Mouse (Mus musculus) hindbrain, postnatal 0 days (tissue): ENCODE data around the gene Adad1. TPM values are rescaled to one million over a fixed set of nuclear protein-coding genes. Genes with fewer than 3 reads are reported as not detected.

Source experiments
- ATAC-seq: fragments of 200-750 bp; cut with Nextera tagmentation; 2 replicates; pipeline ENCODE4 v1.8.0; 2017; ENCODE audit warnings: mild to moderate bottlenecking, moderate TSS enrichment, moderate library complexity
- DNase-seq: peaks from one replicate; pipeline ENCODE4 v3.0.0-alpha.2; 2015; ENCODE audit warnings: low spot score
- H3K27ac ChIP-seq: fragments of 300-500 bp; sonication (generic); 2 replicates; pipeline ENCODE4 v1.5.1; 2014; ENCODE audit warnings: mild to moderate bottlenecking
- H3K27me3 ChIP-seq: fragments of 300-500 bp; sonication (generic); 2 replicates; pipeline ENCODE4 v1.6.1; 2014; ENCODE audit warnings: low read length, mixed read lengths; ENCODE audit not compliant: insufficient read depth
- H3K36me3 ChIP-seq: fragments of 300-500 bp; sonication (generic); 2 replicates; pipeline ENCODE4 v1.6.1; 2014; ENCODE audit warnings: low read length, mixed read lengths; ENCODE audit not compliant: insufficient read depth
- H3K4me1 ChIP-seq: fragments of 300-500 bp; sonication (generic); 2 replicates; pipeline ENCODE4 v1.6.1; 2014; ENCODE audit warnings: antibody characterized with exemption, low read length, mixed read lengths; ENCODE audit not compliant: insufficient read depth
- H3K4me2 ChIP-seq: fragments of 300-500 bp; sonication (generic); 2 replicates; pipeline ENCODE4 v1.6.1; 2014; ENCODE audit warnings: low read depth, mild to moderate bottlenecking, low read length, moderate library complexity, mixed read lengths
- H3K4me3 ChIP-seq: fragments of 300-500 bp; sonication (generic); 2 replicates; pipeline ENCODE4 v1.5.1; 2014; ENCODE audit warnings: low read length
- H3K9ac ChIP-seq: fragments of 300-500 bp; sonication (generic); replicated peaks from 2 replicates; pipeline ENCODE4 v1.6.1; 2014; ENCODE audit warnings: mild to moderate bottlenecking, low read length, moderate library complexity, mixed read lengths
- H3K9me3 ChIP-seq: fragments of 300-500 bp; sonication (generic); 2 replicates; pipeline ENCODE4 v1.6.1; 2016; ENCODE audit warnings: low read length, mixed read lengths
- CTCF ChIP-seq: IDR thresholded peaks from 2 replicates; pipeline ENCODE4 v1.5.1; 2016; ENCODE audit warnings: antibody characterized with exemption, control low read depth, low read depth
- WGBS: fragments of 180-500 bp; shearing (Covaris S2); extraction: QIAGEN DNeasy Blood & Tissue Kit; methylation state at CpG from one replicate; pipeline ENCODE4 v1.1.7; 2014; 5-methylcytosine and 5-hydroxymethylcytosine counted together
- polyA plus RNA-seq: library from polyadenylated mRNA; unstranded; fragments of >200 nt; fragmentation: Nextera tagmentation; extraction: Ambion mirVana; gene quantifications from 2 replicates; pipeline ENCODE4 v1.2.1, GENCODE M21; 2015
- total RNA-seq: library from RNA; depleted of rRNA; stranded (reverse); fragments of >200 nt; gene quantifications from 2 replicates; pipeline ENCODE4 v1.2.3, GENCODE M21; 2014; rRNA removed

Adad1 gene
- total and polyA plus RNA-seq, 2 experiments from 2014 or later: 0.08 to 0.47 TPM

- no peaks in the 10 kb centered on the region for H3K27me3 ChIP-seq
- no peaks in the 10 kb centered on the region for H3K36me3 ChIP-seq
- DNase-seq (no peak), ATAC-seq (no peak)
- no peak overlapping the region for H3K9ac ChIP-seq
- no peaks in the 10 kb centered on the region for H3K4me1 ChIP-seq
- no peak overlapping the region for H3K27ac ChIP-seq
- H3K4me2 ChIP-seq: no peak overlapping the region
- no peaks in the 10 kb centered on the region for H3K9me3 ChIP-seq
- H3K4me3 ChIP-seq: no peak overlapping the region
- 72% methylated on average over 8 of the region's 8 CpGs for WGBS
- TF ChIP-seq CTCF: no peak
Measured at GRCm38 (mm10) chr3:37157082-37157481, 93.8 kb downstream of the Adad1 start.

- Histone ChIP-seq H3K27ac (no peak overlapping the region), H3K9me3 (no peaks in the 10 kb centered on the region), H3K4me3 (no peak overlapping the region), H3K9ac (no peak overlapping the region), H3K36me3 (no peaks in the 10 kb centered on the region), H3K4me1 (no peaks in the 10 kb centered on the region), H3K4me2 (no peak overlapping the region), H3K27me3 (no peaks in the 10 kb centered on the region)
- DNase-seq (no peak), ATAC-seq (no peak)
- 82% methylated on average over 3 of the region's 3 CpGs for WGBS
- TF ChIP-seq CTCF: no peak
Measured at GRCm38 (mm10) chr3:37158246-37158645, 94.9 kb downstream of the Adad1 start.

GRCm38 (mm10) chr3:37161096-37161495 is 97.8 kb downstream of the Adad1 start:
- Histone ChIP-seq H3K4me1 (no peaks in the 10 kb centered on the region), H3K36me3 (no peaks in the 10 kb centered on the region), H3K27me3 (no peaks in the 10 kb centered on the region), H3K4me3 (no peak overlapping the region), H3K9me3 (no peaks in the 10 kb centered on the region), H3K9ac (no peak overlapping the region), H3K4me2 (no peak overlapping the region), H3K27ac (no peak overlapping the region)
- no peak for TF ChIP-seq CTCF
- ATAC-seq (no peak), DNase-seq (no peak)
- 61% methylated on average over 4 of the region's 4 CpGs for WGBS

- no peaks in the 10 kb centered on the region for H3K9me3 ChIP-seq
- no peak overlapping the region for H3K4me3 ChIP-seq
- H3K4me2 ChIP-seq: no peak overlapping the region
- H3K4me1 ChIP-seq: no peaks in the 10 kb centered on the region
- no peak for ATAC-seq
- H3K9ac ChIP-seq: no peak overlapping the region
- 87% methylated on average over 2 of the region's 2 CpGs for WGBS
- no peaks in the 10 kb centered on the region for H3K27me3 ChIP-seq
- H3K36me3 ChIP-seq: no peaks in the 10 kb centered on the region
- no peak for DNase-seq
- H3K27ac ChIP-seq: no peak overlapping the region
- no peak for TF ChIP-seq CTCF
Measured at GRCm38 (mm10) chr3:37169283-37169682, 106.0 kb downstream of the Adad1 start.

Other genes starting within 250 kb of the Adad1 start
- gene 4932438A13Rik, start 200.4 kb upstream of the Adad1 start, total RNA-seq: 52.9 and 75.9 TPM in 2 replicates
- 50.7 and 58.9 TPM in 2 replicates for gene 4932438A13Rik, start 200.4 kb upstream of the Adad1 start, polyA plus RNA-seq
- gene Il2, start 62.4 kb downstream of the Adad1 start, total RNA-seq: not detected in 2 replicates
- gene Il2, start 62.4 kb downstream of the Adad1 start, polyA plus RNA-seq: 0.61 and 0.75 TPM in 2 replicates
- gene Il21, start 169.1 kb downstream of the Adad1 start, total RNA-seq: not detected in 2 replicates
- not detected in 2 replicates for gene Il21, start 169.1 kb downstream of the Adad1 start, polyA plus RNA-seq
- 3.9 and 4.1 TPM in 2 replicates for gene Bbs12, start 249.0 kb downstream of the Adad1 start, total RNA-seq
- 3.9 and 4.2 TPM in 2 replicates for gene Bbs12, start 249.0 kb downstream of the Adad1 start, polyA plus RNA-seq
- 1.3 and 4.4 TPM in 2 replicates for gene Cetn4, start 249.2 kb downstream of the Adad1 start, total RNA-seq
- gene Cetn4, start 249.2 kb downstream of the Adad1 start, polyA plus RNA-seq: 3.3 and 4.6 TPM in 2 replicates